Mouse (Mus musculus): ENCODE measurements around the gene Crkl.

- TF ChIP-seq GATA1 (IDR thresholded peaks at IDR 0.05; ENCODE audit: low read length): no peak
- no peak for TF ChIP-seq TAL1 (IDR thresholded peaks at IDR 0.05; ENCODE audit: low read length)
These were observed 55.3 kb downstream of the Crkl start for GRCm38 (mm10) chr16:17507018-17507552.
